Mouse (Mus musculus) erythroblast, adult 5-6 weeks (primary cell): Measurements from ENCODE around the gene Ccno. TPM values are rescaled to one million over a fixed set of nuclear protein-coding genes. Genes with fewer than 3 reads are reported as not detected.
"Not testable (repeated sequence)": the region's sequence is repeated elsewhere in the genome, so short reads cannot be mapped to it uniquely, and the experiment has no call there.

Source experiments
- ATAC-seq: replicated peaks from 2 replicates; pipeline ENCODE4 v1.8.0; 2016; ENCODE audit warnings: moderate number of reproducible peaks, mild to moderate bottlenecking, moderate TSS enrichment, inconsistent platforms; ENCODE audit not compliant: poor library complexity, low FRiP score, severe bottlenecking
- total RNA-seq, 2 experiments: library from RNA; stranded (forward) in 1 of 2; stranded (reverse) in 1 of 2; fragments of 150-400 nt in 1 of 2; fragments of 200-764, 138-1000 nt in 1 of 2; gene quantifications; 2 replicates each; pipeline versions ENCODE4 v1.2.3 to v1.2.4; 2015 to 2017; ENCODE audit warnings: low replicate concordance in 2 of 2

Ccno gene
- total RNA-seq, 2 experiments from 2014 or later: 2.0 to 10.0 TPM

DNA sequence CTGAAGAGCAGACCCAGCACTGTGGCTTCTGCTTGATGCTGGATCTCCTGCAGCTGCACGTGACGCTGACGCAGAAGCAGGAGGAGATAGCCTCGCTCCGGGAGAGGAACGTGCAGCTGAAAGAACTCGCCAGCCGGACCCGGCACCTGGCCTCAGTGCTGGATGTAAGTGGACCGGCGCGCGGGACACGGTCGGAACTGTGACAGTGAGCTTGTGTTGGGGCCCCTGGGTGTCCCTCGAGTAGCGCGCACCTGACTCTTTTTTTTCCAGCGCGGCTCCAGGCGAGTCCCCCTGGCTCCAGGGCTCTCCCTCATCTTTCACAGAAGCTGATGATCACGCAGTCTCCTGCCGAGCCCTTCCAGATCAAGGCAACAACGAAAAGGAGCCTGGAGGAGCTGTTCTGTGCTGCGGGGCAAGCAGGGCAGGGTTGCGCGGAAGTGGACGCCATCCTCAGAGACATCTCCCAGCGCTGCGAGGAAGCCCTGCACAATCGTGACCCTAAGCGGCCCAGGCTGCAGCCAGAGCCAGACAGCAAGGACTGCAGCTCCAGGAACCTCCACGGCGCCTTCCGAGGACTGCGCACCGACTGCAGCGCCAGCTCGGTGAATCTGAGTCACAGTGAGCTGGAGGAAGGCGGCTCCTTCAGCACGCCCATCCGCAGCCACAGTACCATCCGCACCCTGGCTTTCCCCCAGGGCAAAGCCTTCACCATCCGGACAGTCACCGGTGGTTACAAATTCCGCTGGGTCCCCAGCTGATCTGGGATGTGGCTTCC, 11.0 kb downstream of the Ccno start:
- ATAC-seq: no peak

DNA sequence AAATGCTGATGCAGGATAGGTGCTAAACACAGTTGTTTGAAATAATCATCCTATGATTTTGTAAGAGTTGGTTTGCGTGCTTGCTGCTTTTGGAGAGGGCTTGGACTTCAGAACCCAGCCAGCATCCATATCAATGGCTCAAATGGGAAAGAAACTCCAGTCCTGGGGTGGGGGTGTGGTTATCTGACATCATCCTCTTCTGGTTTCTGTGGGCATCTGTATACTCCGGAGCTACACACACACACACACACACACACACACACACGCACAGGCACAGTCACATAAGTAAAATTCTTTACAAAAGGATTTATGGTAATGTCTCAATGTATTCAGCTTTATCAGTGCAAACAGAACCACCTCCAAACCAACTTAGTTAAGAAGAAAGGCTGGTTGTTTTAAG, 12.5 kb downstream of the Ccno start:
- no peak for ATAC-seq

DNA sequence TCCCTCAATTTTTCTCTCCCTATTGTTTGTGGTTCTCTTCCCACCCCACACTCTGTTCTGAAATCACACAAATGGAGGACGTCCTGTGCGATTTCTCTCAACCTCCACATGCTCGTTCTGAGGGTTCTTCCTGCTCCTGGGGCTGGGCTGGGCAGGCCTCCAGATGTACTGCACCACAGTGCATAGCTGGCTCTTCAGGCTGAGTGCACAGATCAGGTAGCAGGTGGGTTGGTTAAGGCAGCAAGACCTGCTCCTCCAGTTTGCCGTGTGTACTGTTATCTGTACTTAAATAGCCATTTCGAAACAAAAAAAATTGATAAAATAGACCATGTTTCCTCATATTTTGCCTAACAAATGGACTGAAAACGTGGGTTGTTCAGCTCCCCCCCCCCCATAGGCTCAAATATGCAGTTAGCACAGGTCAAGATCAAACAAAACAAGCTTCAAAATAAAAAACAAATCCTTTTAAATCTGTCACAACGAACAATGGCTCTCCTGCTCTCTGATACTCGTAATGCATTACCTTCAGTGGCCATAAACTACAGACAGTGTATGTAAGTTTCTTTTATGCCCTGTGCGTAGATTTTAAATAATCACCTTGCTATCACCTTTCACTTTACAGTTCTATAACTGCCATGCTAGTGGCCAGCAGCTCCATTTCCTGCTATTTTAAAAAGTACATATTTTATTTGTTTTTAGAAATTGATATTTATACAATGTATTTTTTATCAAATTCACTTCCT, 13.1 kb downstream of the Ccno start:
- ATAC-seq: no peak

DNA sequence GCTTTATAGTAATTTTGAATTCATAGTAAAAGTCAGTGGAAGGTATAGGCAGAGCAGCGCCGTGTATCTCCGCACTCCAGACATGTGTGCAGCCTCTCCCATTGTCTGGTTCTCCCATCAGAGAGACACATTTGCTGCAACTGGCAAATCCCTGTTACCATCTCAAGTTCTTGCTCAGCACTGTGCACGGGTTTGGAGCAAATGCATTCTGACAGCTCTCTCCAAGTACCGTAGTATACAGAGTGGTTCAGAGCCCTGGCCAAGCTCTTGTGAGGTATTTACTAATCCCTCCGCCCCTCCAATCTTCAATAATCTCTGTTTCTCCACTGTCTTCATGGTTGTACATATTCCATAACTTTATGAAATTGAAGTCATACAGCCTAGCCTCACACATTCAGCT, 25.1 kb downstream of the Ccno start:
- no peak for ATAC-seq

DNA sequence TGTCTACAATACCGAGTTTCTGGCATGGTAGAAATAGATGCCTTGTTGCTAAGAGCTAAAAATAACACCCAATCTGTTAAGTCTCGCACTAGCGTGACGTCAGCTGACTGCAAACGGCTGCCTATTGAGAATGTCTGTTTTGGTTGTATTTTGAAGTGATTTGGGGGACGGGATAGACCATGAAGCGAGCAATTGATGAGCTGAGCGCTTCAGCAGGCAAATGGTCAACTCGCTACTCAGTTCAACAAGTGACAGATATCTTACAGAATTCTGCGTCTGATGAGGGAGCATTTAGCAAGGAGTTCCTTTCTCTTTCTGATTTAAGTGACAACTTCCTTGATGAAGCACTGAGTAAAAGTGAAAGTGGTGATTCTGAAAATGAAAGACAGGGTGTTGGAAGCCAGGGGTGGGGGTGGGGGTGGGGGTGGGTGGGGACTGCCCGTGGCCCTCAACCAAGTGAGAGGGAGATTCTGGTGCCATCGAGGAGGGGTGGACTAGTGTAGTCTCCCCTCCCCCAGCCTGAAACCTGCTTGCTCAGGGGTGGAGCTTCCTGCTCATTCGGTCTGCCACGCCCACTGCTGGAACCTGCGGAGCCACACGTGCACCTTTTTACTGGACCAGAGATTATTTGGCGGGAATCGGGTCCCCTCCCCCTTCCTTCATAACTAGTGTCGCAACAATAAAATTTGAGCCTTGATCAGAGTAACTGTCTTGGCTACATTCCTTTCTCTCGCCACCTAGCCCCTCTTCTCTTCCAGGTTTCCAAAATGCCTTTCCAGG, 25.8 kb downstream of the Ccno start:
- not testable (repeated sequence) for ATAC-seq

DNA sequence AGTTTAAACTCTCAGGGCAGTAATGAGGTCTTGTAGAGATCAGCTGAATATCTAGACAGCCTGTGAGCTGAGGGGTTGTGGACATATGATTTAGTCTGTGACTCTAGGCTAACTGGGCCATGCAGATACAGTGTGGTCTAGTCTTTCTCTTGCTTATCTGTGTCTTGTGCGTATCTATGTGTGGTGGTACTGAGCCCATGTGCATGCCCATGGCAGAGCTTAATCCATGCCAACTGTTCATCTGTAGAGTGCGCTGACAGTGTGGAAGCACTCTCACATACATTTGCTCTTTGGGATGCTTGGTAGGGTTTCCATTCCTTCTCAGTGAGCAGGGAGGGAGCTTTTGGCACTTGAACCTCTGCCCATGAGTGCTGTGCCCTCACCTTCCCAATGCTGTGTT, 33.9 kb downstream of the Ccno start:
- ATAC-seq: no peak

DNA sequence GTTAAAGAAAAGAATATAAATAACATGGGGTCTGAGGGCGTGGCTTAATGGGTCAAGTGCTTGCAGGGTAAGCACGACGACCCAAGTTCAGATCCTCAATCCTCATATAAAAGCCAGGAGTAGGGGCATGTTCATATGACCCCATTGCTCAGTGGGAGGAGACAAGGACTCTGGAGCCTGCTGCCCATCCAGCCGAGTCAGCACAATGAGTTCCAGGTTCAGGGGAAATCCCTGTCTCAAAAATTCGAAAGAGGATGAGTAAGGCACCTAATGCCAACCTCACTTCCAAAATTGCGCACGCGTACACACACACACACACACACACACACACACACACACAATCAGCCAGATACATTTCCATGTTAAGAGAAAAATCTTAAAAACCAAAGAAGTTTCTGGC, 34.9 kb downstream of the Ccno start:
- ATAC-seq: no peak

DNA sequence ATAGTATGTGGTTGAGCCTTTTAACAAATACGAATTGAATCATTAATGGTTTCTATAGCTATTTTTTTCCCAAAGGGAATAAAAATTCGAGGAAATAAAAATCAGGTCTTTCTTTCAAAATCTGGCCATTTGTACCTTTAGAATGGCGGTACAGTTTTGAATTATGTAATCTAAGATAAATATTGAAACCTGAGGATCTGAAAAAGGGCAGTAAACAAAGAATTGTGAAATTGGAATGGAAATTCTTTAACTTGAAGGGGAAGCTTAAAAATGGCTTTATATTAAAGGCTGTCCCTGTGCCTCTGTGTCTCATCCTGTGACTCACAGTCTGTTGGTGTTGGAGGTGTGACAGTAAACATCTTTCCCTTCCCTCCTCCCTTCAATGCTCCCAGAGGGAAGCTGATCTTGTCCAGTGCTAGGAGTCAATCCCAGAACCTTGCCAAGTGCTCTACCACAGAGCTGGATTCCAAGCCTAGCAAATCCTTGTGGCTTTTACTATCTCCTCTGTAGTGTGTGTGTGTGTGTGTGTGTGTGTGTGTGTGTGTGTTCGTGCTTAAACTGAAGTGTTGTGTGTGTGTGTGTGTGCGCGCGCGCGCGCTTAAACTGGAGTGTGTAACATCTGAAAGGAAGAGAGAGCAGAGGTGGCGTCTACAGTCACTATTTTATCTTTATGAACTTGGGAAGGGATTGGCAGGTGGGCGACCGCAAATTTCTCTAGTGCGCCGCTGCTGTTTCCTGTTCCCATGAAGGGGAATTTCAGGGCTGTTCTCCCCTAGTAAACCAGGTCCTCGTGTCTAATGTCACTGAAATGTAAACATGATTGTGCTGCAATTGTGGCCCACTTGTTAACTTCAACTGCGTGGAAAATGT, 35.9 kb downstream of the Ccno start:
- ATAC-seq: no peak

DNA sequence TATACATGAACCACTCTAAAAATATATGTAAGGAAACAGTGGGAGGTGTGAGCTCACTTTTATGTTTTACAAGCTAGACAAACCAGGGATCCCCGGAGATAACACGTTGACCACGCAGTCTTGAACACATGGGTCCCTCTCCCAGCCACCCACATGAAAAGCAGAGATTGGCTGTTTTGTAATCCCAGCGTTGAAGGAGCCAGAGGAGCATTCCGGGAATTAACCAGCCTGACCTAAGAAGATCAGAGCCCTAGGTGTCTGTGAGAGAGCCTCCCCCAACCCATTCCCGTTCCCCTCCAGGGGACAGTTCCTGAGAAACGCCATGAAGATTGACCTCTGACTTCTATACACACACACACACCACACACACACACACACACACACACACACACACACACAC, 43.7 kb downstream of the Ccno start:
- no peak for ATAC-seq

DNA sequence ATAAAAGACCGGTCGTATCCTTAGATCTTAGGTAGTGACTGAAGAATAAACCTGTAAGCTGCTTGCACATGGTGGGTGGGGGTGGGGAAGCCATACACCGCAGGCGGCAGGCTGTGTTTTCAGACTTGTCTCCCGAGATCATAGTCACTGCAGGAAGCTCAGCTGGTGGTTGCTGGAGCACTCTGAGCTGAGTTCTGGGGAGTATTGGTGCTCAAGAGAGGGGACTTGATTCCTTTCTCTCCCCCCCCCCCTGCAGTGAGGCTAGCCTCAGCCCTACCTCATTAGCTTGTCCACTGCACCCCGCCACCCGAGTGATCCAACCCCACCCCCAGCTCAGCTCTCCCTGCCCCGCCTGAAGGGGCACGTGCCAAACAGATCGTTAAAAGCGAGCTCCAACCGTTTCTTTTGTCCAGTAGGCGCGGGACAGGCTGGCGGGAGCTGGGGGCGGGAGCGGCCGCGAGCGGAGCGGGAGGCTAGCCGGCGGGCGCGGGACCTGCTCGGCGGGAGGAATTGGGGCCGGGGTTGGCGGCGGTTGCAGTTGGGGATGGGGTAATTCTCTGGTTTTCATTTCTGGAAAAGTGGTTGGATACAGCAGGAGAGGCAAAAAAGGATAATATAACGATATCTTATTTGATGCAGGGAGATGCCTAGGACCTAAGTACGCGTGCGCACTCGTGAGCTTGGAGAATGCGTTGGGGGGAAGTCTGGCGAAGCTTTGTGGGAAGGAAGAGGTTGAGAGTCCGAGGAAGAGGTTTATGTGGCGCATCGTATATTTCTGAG, 44.4 kb downstream of the Ccno start:
- ATAC-seq: no peak

DNA sequence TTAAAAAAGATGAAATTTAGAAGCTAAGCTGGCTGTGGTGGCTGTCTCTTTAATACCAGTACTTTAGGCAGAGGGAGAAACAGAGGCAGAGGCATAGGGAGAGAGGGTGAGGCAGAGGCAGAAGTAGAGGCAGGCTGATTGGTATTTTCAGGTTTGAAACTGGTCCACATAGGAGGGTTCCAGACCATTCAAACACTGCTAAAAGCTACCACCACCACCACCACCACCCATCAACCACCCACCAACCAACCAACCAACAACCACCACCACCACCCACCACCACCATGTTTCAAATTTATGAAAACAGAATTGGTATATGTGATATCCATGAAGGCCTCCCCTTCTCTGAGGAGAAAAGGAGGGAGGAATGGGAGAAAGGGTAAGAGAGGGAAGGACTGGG, 45.2 kb downstream of the Ccno start:
- no peak for ATAC-seq

DNA sequence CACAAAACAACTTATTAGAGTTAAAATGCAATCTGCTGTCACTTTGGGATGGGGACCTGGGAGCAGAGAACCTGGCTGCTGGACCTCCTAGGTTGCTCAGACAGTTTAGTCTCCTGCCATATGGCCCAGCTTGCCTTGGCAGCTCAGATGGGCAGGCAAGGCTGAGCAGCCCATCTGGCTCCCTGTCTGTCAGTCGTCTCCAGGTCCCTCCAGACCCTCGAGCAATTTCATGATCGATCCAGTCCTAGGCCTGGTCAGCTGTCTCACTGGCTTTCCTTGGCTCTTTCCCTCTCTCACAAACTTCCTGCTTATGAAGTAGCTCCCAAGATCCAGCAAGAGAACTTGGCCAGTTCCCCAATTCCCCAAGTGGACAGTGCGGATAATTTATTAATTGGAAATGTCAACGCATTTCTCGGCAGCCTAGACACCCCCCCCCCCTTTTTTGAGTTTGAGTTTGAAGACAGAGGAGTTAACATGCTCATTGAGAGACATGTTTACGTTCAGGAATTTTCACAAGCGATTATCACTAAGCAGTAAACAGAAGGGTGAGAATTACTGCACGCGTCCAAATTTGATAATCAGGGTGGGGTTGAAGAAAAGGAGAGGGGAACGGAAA, 46.8 kb downstream of the Ccno start:
- no peak for ATAC-seq

DNA sequence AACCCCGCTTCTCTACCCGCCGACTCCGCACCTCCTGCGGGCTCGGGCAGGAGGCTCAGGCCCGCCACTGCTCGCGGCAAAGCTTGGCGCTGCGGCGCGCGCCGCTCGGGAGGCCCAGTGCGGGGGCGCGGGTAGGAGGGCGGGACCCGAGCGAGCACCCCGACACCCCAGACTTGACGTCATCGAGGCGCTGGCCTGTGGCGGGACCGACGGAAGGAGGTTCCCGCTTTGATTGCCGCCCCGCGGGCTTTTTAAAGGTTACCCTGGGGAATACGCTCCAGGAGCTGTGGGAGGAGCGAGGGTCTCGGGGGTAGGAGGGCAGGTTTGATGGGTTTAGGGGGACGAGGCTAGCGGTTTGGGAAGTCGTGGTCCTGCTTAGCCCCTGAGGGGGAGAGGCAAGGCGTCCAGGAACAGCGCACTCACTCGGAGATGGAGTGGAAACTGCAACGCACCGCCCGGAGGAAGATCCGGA, 47.4 kb downstream of the Ccno start, which contains the start of gene Cdc20b:
TSS of gene Cdc20b (plus strand) at position 162 of the 472 bp plus-strand sequence.
- 0 out of 2 replicates have a peak, but pooled peaks have one; percentile 28 for ATAC-seq

DNA sequence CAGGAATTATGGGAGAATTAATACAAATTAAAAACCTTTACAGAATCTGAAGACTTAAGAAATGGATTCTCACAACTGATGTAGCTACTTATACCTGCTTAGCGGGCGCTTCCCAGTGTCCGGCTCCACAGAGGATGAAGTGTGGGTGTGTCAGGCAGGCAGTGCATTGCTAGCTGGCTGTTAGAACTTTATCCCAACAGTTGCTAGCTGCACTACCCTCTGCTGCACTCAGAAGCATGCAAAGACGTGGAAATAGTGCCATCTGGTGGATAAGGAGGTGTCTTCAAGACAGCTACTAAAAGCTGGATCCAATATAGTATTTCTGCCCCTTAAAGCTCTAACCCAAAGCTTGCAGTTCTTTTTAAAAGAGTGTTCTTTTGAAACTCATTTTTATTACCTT, 48.2 kb downstream of the Ccno start:
- ATAC-seq: peak; percentile 77
